Mouse (Mus musculus) MEL (cell line): ENCODE measurements around the gene Thsd7b. TPM values are rescaled to one million over a fixed set of nuclear protein-coding genes. Genes with fewer than 3 reads are reported as not detected.

Experiments used
- DNase-seq: peaks from one replicate; pipeline ENCODE4 v3.0.0; 2011; ENCODE audit warnings: low read depth, low spot score
- H3K27ac ChIP-seq: 2 replicates; pipeline ENCODE4 v1.5.1; 2012; ENCODE audit warnings: low read depth, mild to moderate bottlenecking, control low read depth, low read length, moderate library complexity; ENCODE audit not compliant: control insufficient read depth
- H3K27me3 ChIP-seq, 2 experiments: fragments of 150-350 bp in 1 of 2; sonication (generic) in 1 of 2; 2 replicates each; pipeline ENCODE4 v1.6.1; 2012; ENCODE audit warnings: low read length in 2 of 2, mild to moderate bottlenecking in 2 of 2, improper control_type of control experiment in 1 of 2, moderate library complexity in 1 of 2; ENCODE audit not compliant: insufficient read depth in 2 of 2, control insufficient read depth in 1 of 2
- H3K36me3 ChIP-seq, 2 experiments: 2 replicates each; pipeline ENCODE4 v1.6.1; 2012 to 2014; ENCODE audit warnings: low read length in 2 of 2, improper control_type of control experiment in 1 of 2, inconsistent platforms in 1 of 2, mild to moderate bottlenecking in 1 of 2; ENCODE audit not compliant: insufficient read depth in 2 of 2, control insufficient read depth in 1 of 2
- H3K4me1 ChIP-seq, 2 experiments: fragments of 150-350 bp in 1 of 2; sonication (generic) in 1 of 2; 2 replicates each; pipeline ENCODE4 v1.6.1; 2012; ENCODE audit warnings: low read length in 2 of 2, improper control_type of control experiment in 1 of 2, mild to moderate bottlenecking in 1 of 2; ENCODE audit not compliant: insufficient read depth in 2 of 2, control insufficient read depth in 1 of 2
- H3K4me3 ChIP-seq, 2 experiments: fragments of 150-350 bp in 1 of 2; sonication (generic) in 1 of 2; 2 replicates each; pipeline ENCODE4 v1.5.1; 2012; ENCODE audit warnings: low read depth in 2 of 2, low read length in 2 of 2, mild to moderate bottlenecking in 2 of 2, moderate library complexity in 2 of 2, control low read depth in 1 of 2, improper control_type of control experiment in 1 of 2; ENCODE audit not compliant: control insufficient read depth in 1 of 2, insufficient read depth in 1 of 2
- H3K79me2 ChIP-seq: 2 replicates; pipeline ENCODE4 v1.6.1; 2012; ENCODE audit warnings: mild to moderate bottlenecking, low read length, moderate library complexity; ENCODE audit not compliant: control insufficient read depth, poor library complexity, insufficient read depth
- H3K9ac ChIP-seq: 2 replicates; pipeline ENCODE4 v1.6.1; 2012; ENCODE audit warnings: low read depth, mild to moderate bottlenecking, control low read depth, low read length, moderate library complexity; ENCODE audit not compliant: control insufficient read depth, poor library complexity, severe bottlenecking
- H3K9me3 ChIP-seq: fragments of 150-350 bp; sonication (generic); replicated peaks from 2 replicates; pipeline ENCODE4 v1.6.1; 2012; ENCODE audit warnings: mild to moderate bottlenecking, low read length, improper control_type of control experiment, moderate library complexity; ENCODE audit not compliant: insufficient read depth
- BHLHE40 ChIP-seq: IDR thresholded peaks from 2 replicates; pipeline ENCODE4 v1.6.1; 2012; ENCODE audit warnings: low read depth, mild to moderate bottlenecking, inconsistent platforms, low read length, improper control_type of control experiment, borderline replicate concordance
- CTCF ChIP-seq, 3 experiments: IDR thresholded peaks in 2 of 3; conservative IDR thresholded peaks in 1 of 3; 2 replicates each; pipeline ENCODE4 v1.5.1; 2011 to 2012; ENCODE audit warnings: low read length in 3 of 3, low read depth in 2 of 3, mild to moderate bottlenecking in 2 of 3, improper control_type of control experiment in 1 of 3, inconsistent platforms in 1 of 3, mixed read lengths in 1 of 3, moderate library complexity in 1 of 3; ENCODE audit not compliant: control insufficient read depth in 1 of 3, insufficient read depth in 1 of 3, poor library complexity in 1 of 3, severe bottlenecking in 1 of 3
- E2F4 ChIP-seq: IDR thresholded peaks from 2 replicates; pipeline ENCODE4 v1.6.1; 2011; ENCODE audit warnings: low read depth, low read length, improper control_type of control experiment, borderline replicate concordance
- HCFC1 ChIP-seq: IDR thresholded peaks from 2 replicates; pipeline ENCODE4 v1.6.1; 2012; ENCODE audit warnings: low read depth, mild to moderate bottlenecking, inconsistent platforms, low read length, improper control_type of control experiment, moderate library complexity
- KAT2A ChIP-seq: conservative IDR thresholded peaks from 2 replicates; pipeline ENCODE4 v1.6.1; 2012; ENCODE audit warnings: low read depth, low read length, improper control_type of control experiment, inconsistent platforms
- MAFK ChIP-seq: IDR thresholded peaks from 2 replicates; pipeline ENCODE4 v1.6.1; 2011; ENCODE audit warnings: low read depth, mild to moderate bottlenecking, low read length, improper control_type of control experiment, borderline replicate concordance
- MEF2A ChIP-seq: IDR thresholded peaks from 2 replicates; pipeline ENCODE4 v1.6.1; 2014; ENCODE audit warnings: low read depth, mild to moderate bottlenecking, inconsistent platforms, low read length, improper control_type of control experiment; ENCODE audit not compliant: poor library complexity, insufficient replicate concordance, severe bottlenecking; ENCODE audit errors: extremely low read depth
- MYB ChIP-seq: IDR thresholded peaks from 2 replicates; pipeline ENCODE4 v1.6.1; 2011; ENCODE audit warnings: mild to moderate bottlenecking, low read depth, low read length, improper control_type of control experiment
- MYC ChIP-seq: IDR thresholded peaks from 2 replicates; pipeline ENCODE4 v1.6.1; 2011; ENCODE audit warnings: low read depth, mild to moderate bottlenecking, low read length, improper control_type of control experiment, moderate library complexity
- NELFE ChIP-seq: IDR thresholded peaks from 2 replicates; pipeline ENCODE4 v1.6.1; 2011; ENCODE audit warnings: low read depth, low read length, improper control_type of control experiment
- POLR2A ChIP-seq, 2 experiments: IDR thresholded peaks; 2 replicates each; pipeline ENCODE4 v1.6.1; 2011 to 2012; ENCODE audit warnings: low read length in 2 of 2, mild to moderate bottlenecking in 2 of 2, control low read depth in 1 of 2, improper control_type of control experiment in 1 of 2, low read depth in 1 of 2, moderate library complexity in 1 of 2; ENCODE audit not compliant: control insufficient read depth in 1 of 2, insufficient read depth in 1 of 2, poor library complexity in 1 of 2
- RAD21 ChIP-seq: IDR thresholded peaks from 2 replicates; pipeline ENCODE4 v1.6.1; 2011; ENCODE audit warnings: mild to moderate bottlenecking, low read depth, low read length, improper control_type of control experiment
- SIN3A ChIP-seq: IDR thresholded peaks from 2 replicates; pipeline ENCODE4 v1.6.1; 2012; ENCODE audit warnings: low read length, improper control_type of control experiment, inconsistent platforms
- SMC3 ChIP-seq: IDR thresholded peaks from 2 replicates; pipeline ENCODE4 v1.6.1; 2011; ENCODE audit warnings: low read depth, low read length, improper control_type of control experiment
- USF2 ChIP-seq, 2 experiments: IDR thresholded peaks; 2 replicates each; pipeline ENCODE4 v1.6.1; 2011 to 2012; ENCODE audit warnings: improper control_type of control experiment in 2 of 2, low read length in 2 of 2, borderline replicate concordance in 1 of 2, inconsistent platforms in 1 of 2, low read depth in 1 of 2, mild to moderate bottlenecking in 1 of 2; ENCODE audit not compliant: insufficient read depth in 1 of 2
- ZC3H11A ChIP-seq: IDR thresholded peaks from 2 replicates; pipeline ENCODE4 v1.6.1; 2012; ENCODE audit warnings: low read depth, mild to moderate bottlenecking, inconsistent platforms, low read length, improper control_type of control experiment
- ZKSCAN1 ChIP-seq: IDR thresholded peaks from 2 replicates; pipeline ENCODE4 v1.6.1; 2012; ENCODE audit warnings: low read depth, mild to moderate bottlenecking, inconsistent platforms, low read length, improper control_type of control experiment, moderate library complexity
- ZMIZ1 ChIP-seq: IDR thresholded peaks from 2 replicates; pipeline ENCODE4 v1.6.1; 2012; ENCODE audit warnings: low read depth, mild to moderate bottlenecking, inconsistent platforms, low read length, improper control_type of control experiment, moderate library complexity
- ZNF384 ChIP-seq: IDR thresholded peaks from 2 replicates; pipeline ENCODE4 v1.6.1; 2012; ENCODE audit warnings: low read depth, mild to moderate bottlenecking, inconsistent platforms, low read length, improper control_type of control experiment
- polyA plus RNA-seq, 2 experiments: library from polyadenylated mRNA; stranded (reverse) in 1 of 2; unstranded in 1 of 2; fragments of >175 nt in 1 of 2; fragments of >200 nt in 1 of 2; gene quantifications; 2 replicates each; pipeline versions ENCODE4 v1.2.1 to v1.2.4; 2012; ENCODE audit warnings: low replicate concordance in 2 of 2, low read depth in 1 of 2; ENCODE audit not compliant: insufficient read length in 2 of 2, insufficient read depth in 1 of 2, missing spikeins in 1 of 2
- total RNA-seq: library from RNA; depleted of rRNA; stranded (reverse); fragments of 300-350 nt; gene quantifications from 2 replicates; pipeline ENCODE4 v1.2.3, GENCODE M21; 2012

Gene Thsd7b
- total and polyA plus RNA-seq, 3 experiments = not detected

GRCm38 (mm10) chr1:130166187-130166586, 893.1 kb downstream of the Thsd7b start:
- Histone ChIP-seq H3K4me3 (no peak overlapping the region), H3K27ac (no peak overlapping the region), H3K9me3 (no peaks in the 10 kb centered on the region), H3K9ac (no peak overlapping the region), H3K79me2 (no peaks in the 10 kb centered on the region), H3K4me1 (no peaks in the 10 kb centered on the region), H3K27me3 (no peaks in the 10 kb centered on the region; a peak in 1 of 4 replicates), H3K36me3 (no peaks in the 10 kb centered on the region)
- TF ChIP-seq MAFK (peak; percentile 95), NELFE (no peak)
- no peak for DNase-seq

- Histone ChIP-seq H3K79me2 (no peaks in the 10 kb centered on the region), H3K27ac (no peak overlapping the region), H3K9me3 (no peaks in the 10 kb centered on the region), H3K9ac (no peak overlapping the region), H3K4me1 (no peaks in the 10 kb centered on the region), H3K36me3 (no peaks in the 10 kb centered on the region), H3K4me3 (no peak overlapping the region), H3K27me3 (peaks cover 0 to 1% of the 10 kb centered on the region in 2 experiments; a peak in 2 of 4 replicates)
- TF ChIP-seq MAFK (0 out of 2 replicates have a peak, but pooled peaks have one; percentile 9), E2F4 (no peak), ZC3H11A (peak; percentile 85), ZNF384 (peak; percentile 75), CTCF (IDR thresholded peaks at IDR 0.05 in 2 of 3, conservative IDR thresholded peaks at IDR 0.05 in 1 of 3; ENCODE audit: control insufficient read depth in 1 of 3, insufficient read depth in 1 of 3, low read depth in 2 of 3, low read length in 3 of 3, poor library complexity in 1 of 3, severe bottlenecking in 1 of 3) (peak; percentile 57 to 76 (median 61)), MYC (peak; percentile 48; the same call in 1 of the 2 replicates), KAT2A (no peak), SMC3 (peak; percentile 91), POLR2A (IDR thresholded peaks at IDR 0.05; ENCODE audit: control insufficient read depth in 1 of 2, insufficient read depth in 1 of 2, low read depth in 1 of 2, low read length in 2 of 2, poor library complexity in 1 of 2) (no peak), RAD21 (peak; percentile 73), MEF2A (no peak)
- DNase-seq = peak; percentile 65
Observed at GRCm38 (mm10) chr1:130167260-130167659, 894.2 kb downstream of the Thsd7b start.

GRCm38 (mm10) chr1:130169875-130170274, 896.8 kb downstream of the Thsd7b start:
- H3K27me3 ChIP-seq = peaks cover 0 to 1% of the 10 kb centered on the region in 2 experiments; a peak in 2 of 4 replicates
- no peaks in the 10 kb centered on the region for H3K4me1 ChIP-seq
- no peak overlapping the region for H3K4me3 ChIP-seq
- H3K9me3 ChIP-seq = no peaks in the 10 kb centered on the region
- no peak for DNase-seq
- H3K27ac ChIP-seq = no peak overlapping the region
- H3K9ac ChIP-seq = no peak overlapping the region
- H3K36me3 ChIP-seq = no peaks in the 10 kb centered on the region
- TF ChIP-seq KAT2A (no peak), MYB (no peak), HCFC1 (no peak), MYC (no peak), SIN3A (no peak), E2F4 (no peak), BHLHE40 (no peak), NELFE (no peak), ZMIZ1 (no peak), ZNF384 (no peak), ZKSCAN1 (no peak), USF2 (IDR thresholded peaks at IDR 0.05; ENCODE audit: borderline replicate concordance in 1 of 2, insufficient read depth in 1 of 2, low read depth in 1 of 2, low read length in 2 of 2) (no peak)
- H3K79me2 ChIP-seq = no peaks in the 10 kb centered on the region
